Mouse (Mus musculus) retina, postnatal 1 day (tissue): ENCODE results near the gene Lhx8.

Source experiments
- DNase-seq: peaks from one replicate; pipeline ENCODE4 v3.0.0-alpha.2; 2012

Gene Lhx8

GRCm38 (mm10) chr3:154330181-154331002, at the start of gene Lhx8:
Lhx8 (minus strand) TSS chr3:154330659.
- peak; percentile 74 for DNase-seq

- no peak for DNase-seq
Measured at GRCm38 (mm10) chr3:154373536-154373935, 43.1 kb upstream of the Lhx8 start.

- no peak for DNase-seq
Measured at GRCm38 (mm10) chr3:154372688-154373087, 42.2 kb upstream of the Lhx8 start.

- no peak for DNase-seq
Measured at GRCm38 (mm10) chr3:154367327-154367726, 36.9 kb upstream of the Lhx8 start.

- peak; percentile 73 for DNase-seq
Measured at GRCm38 (mm10) chr3:154364604-154365209, 34.2 kb upstream of the Lhx8 start.

GRCm38 (mm10) chr3:154363507-154363906, 33.0 kb upstream of the Lhx8 start:
- DNase-seq = no peak

- no peak for DNase-seq
Measured at GRCm38 (mm10) chr3:154359231-154359630, 28.8 kb upstream of the Lhx8 start.

- no peak for DNase-seq
Measured at GRCm38 (mm10) chr3:154340294-154340914, 9.9 kb upstream of the Lhx8 start.

GRCm38 (mm10) chr3:154339649-154340260, 9.3 kb upstream of the Lhx8 start:
- no peak for DNase-seq

- no peak for DNase-seq
Measured at GRCm38 (mm10) chr3:154334806-154335205, 4.3 kb upstream of the Lhx8 start.

GRCm38 (mm10) chr3:154333401-154333999, 3.0 kb upstream of the Lhx8 start:
- DNase-seq = peak; percentile 49

- peak; percentile 11 for DNase-seq
Measured at GRCm38 (mm10) chr3:154332941-154333340, 2.5 kb upstream of the Lhx8 start.

- peak; percentile 54 for DNase-seq
Measured at GRCm38 (mm10) chr3:154332213-154332530, 1.7 kb upstream of the Lhx8 start.

- DNase-seq = peak; percentile 55
Measured at GRCm38 (mm10) chr3:154331506-154332212, 1.2 kb upstream of the Lhx8 start.

- DNase-seq = no peak
Measured at GRCm38 (mm10) chr3:154331003-154331340, 513 bp upstream of the Lhx8 start.

GRCm38 (mm10) chr3:154329323-154330180, 907 bp downstream of the Lhx8 start:
- DNase-seq = peak; percentile 59

- peak; percentile 59 for DNase-seq
Measured at GRCm38 (mm10) chr3:154328721-154329322, 1.6 kb downstream of the Lhx8 start.

GRCm38 (mm10) chr3:154327883-154328720, 2.4 kb downstream of the Lhx8 start:
- peak; percentile 76 for DNase-seq

- peak; percentile 31 for DNase-seq
Measured at GRCm38 (mm10) chr3:154327110-154327882, 3.2 kb downstream of the Lhx8 start.
